Mouse (Mus musculus) gonadal fat pad, adult 2 months (tissue): ENCODE results near the gene Tmem59l. TPM values are rescaled to one million over a fixed set of nuclear protein-coding genes. Genes with fewer than 3 reads are reported as not detected.

Source experiments
- DNase-seq: peaks from one replicate; pipeline ENCODE4 v3.0.0-alpha.2; 2012; ENCODE audit warnings: low read depth
- polyA plus RNA-seq: library from polyadenylated mRNA; depleted of rRNA; stranded (reverse); fragments of >200 nt; gene quantifications from 2 replicates; pipeline ENCODE4 v1.2.3, GENCODE M21; 2012; rRNA removed

The Tmem59l gene
- polyA plus RNA-seq, 1 experiment: 0.35 TPM

DNA sequence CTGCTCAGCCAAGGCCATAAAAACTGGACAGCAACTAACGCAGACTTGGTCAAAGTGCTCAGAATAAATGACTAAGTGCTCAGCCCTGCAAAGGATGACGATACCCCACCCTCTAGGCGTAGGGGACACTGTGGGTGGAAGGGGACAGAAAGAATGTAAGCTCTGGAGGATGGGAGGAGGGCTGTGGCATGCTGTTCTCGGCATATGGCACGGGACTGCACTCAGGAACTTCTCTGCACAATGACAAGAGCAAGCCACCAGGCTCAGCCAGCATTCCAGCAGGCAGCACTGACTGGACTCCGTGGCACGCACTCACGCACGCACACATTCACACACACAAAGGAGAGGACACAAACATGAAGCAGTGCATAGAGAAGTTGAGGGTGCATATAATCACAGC lies 26.6 kb downstream of the Tmem59l start:
- no peak for DNase-seq

DNA sequence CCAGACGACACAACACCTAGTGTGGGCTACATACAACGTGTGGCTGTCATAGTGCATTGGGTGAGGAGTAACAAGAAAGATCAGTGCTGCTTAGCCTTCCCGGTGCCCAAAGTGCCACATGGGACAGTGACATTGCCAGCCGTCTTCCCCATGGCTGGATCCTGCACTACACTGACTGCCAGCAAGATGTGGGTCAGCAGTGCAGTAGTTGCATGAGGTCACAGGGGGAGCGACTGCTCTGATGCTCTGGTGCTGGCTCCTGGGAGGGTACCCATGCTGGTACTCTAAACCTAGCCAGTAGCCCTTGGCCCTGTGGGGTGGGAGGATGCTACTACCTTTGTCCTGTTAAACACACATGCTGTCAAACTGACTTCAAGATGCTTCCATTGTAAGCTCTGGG lies 27.0 kb downstream of the Tmem59l start:
- no peak for DNase-seq

DNA sequence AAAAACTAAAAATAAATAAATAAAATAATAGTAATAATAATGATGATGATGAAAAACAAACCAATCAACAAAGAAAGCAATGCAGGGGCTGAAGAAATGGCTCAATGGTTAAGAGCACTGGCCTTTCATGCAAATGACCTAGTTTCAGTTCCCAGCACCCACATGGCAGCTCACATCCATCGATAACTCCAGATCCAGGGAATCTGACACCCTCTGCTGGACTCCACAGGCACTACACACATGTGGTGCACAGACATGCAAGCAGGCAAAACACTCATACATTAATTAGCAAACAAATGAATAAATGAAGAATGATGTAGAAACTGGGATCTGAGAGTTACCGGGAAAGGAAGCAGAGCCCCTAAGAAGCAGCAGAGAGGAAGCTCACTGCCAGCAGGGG lies 27.5 kb downstream of the Tmem59l start:
- DNase-seq: no peak

DNA sequence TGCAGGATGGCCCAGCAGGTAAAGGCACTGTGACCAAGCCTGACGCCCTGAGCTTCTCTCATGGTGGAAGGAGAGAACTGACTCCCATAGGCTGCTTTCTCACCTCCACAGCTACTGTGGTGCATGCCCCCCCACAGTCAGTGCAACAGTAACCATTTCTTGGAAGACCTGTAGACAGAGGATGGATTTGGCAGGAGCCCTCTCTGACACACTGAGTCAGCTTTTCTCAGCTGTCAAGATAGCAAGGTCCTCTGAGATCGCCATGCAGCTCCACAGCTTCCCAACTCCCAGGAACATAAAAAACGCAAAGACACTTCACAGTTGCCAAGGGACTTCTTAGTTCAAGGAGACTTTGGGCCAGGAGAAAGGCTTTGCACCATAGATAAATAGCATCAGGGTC lies 28.7 kb downstream of the Tmem59l start:
- DNase-seq: no peak

DNA sequence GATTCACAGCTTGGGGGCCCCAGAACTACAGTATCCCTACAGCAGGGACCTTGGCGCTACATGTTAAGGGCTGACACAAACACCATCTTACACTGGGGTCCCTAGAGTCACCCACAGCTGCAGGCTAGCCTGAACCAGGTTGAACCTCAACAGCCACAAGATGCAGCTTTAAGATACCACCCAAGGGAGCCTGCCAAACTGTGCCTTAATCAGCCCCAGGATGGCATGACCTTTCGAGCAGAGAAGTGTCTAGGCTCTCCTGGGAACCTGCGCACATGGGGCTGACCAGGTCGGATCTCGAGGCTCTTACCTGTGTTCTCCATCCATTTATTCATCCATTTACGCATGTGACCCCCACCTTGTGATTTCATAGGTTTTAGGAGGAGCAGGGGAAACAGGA lies 29.3 kb downstream of the Tmem59l start:
- DNase-seq: no peak

DNA sequence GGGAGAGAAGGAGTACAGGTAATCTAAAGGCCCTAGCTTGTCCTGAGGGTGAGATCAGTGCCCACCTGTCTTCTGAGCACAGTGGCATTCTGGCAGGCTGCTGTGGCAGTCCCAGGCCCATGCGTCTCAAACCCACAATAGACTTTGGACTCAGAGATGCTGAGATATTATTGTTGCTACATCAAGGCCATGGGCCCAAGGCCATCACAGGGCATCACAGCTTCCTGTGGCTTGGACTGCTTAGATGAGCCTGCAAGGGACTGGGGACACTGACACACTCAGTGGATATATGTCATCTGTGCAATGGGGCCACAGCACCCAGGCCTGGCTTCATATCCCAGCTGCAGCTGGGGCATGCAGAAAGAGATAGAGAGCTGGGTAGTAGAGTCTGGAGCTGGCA lies 30.2 kb downstream of the Tmem59l start:
- DNase-seq: no peak

DNA sequence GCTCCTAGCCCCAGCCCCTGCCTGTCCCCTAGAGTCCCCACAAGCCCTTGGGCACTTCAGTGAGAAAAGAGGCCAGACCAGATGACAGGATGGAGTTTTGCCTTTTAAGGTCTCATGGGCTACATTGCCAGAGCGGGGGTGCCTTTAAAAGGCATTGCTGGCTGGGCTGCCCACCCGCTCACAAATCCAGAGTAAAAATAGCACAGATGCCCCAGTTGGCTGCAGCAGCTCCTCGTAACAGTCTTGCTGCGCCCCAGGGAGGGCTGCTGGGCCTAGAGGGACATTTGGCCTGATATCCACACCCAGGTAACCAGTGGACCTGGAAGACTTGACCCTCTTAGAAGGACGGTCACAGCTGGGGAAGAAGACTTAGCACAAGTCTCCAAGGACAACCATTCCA lies 33.3 kb downstream of the Tmem59l start:
- no peak for DNase-seq

DNA sequence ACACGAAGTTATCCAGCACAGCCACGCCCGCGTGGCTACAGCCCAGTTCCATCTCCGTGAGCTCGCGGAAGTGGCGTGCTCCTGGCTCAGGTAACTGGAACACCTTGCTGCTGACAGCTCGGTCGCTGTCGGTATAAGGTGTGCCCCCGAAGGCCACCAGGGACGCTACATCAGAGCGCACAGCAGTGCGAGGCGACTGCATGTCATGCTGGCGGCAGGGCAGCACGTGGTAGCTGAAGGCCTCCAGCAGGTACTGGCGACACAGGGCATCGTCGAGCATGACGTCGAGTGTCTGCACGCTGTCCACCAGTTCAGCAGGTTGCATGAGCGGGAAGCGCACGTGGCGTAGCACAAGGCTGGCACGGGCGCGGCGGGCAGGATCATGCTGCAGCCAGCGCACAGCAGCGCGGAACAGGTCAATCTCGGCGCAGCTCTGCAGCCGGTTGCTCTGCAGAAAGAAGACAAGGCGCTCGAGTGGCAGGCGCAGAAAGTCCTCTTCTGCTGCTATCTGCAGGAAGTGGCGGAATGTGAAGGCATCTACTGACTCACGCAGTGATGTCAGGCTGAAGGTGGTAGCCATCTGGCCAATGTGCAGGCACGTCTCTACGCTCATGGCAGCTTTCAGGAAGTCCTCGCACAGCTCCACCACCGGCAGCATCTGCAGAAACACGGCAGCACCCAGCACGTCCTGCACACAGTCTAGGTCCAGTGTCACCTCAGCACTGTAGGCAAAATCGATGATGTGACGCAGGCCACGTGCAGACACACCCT lies 34.8 kb downstream of the Tmem59l start:
- no peak for DNase-seq

DNA sequence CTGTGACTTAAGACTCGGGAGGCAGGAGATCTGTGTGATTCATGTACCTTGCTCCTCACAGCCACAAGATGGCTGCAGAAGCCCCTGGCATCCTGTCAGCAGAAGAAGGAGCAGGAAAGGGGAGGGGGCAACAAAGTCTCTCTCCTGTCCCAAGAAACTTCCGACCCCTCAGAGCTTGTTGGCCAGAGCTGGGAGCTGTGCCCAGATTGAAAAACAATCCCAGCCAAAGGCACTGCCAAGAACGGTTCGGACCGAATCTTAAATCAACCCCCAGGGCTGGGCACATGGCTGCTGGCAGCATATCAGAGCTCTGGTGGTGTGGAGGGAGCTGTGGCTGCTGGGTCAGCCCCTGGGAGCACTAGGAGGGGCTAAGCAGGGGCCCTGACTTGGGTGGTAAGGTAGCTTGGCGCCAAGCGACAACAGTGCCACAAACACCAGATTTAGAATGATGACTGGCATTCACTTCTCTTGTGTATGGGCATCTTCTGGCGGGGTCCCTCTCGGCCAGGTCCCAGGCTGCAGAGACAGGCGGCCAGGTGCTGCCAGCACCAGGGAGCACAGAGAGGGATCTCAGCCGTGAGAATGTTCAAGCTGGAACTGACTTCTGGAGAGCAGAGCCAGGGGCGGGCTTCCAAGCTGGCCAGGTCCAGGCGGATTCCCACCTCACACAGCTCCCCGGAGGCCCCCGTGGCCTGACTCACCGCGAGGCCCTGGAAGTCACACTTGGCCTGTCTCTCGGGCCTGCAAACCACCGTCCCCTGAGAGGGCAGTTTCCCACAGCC lies 39.3 kb downstream of the Tmem59l start:
- DNase-seq: no peak

DNA sequence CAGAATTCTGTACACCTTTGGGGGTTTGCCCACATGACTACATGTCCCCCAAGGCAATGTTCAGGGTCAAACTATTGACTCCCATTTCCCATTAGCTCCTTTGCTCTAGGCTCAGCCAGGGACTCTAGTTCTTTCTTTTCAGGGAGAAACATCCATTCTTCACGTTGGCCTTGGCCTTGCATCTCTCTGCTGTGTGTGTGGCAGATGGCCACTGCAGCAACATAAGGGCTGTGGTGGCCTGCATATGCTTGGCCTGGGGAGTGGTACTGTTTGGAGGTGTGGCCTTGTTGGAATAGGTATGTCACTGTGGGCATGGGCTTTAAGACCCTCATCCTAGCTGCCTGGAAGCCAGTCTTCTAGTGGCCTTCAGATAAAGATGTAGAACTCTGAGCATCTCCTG lies 41.2 kb downstream of the Tmem59l start:
- DNase-seq: no peak

DNA sequence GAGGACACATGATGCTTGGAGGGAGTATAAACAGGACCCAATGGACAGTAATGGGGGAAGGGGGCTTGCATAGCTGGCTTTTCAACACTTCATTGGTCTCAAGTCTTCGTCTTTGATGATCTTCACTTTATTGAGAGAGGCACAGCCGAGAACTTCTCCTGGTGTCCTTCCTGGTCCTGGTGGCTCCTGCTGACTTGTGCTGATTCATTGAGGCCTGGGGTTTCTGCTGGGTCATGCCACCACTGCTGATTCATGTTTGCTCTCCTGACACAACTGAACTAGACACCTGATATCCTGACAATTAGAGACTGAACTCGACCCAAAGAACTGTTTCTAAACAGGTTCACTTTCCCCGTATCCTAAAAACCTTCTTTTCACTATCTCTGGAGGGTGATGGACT lies 43.8 kb downstream of the Tmem59l start:
- DNase-seq: no peak

DNA sequence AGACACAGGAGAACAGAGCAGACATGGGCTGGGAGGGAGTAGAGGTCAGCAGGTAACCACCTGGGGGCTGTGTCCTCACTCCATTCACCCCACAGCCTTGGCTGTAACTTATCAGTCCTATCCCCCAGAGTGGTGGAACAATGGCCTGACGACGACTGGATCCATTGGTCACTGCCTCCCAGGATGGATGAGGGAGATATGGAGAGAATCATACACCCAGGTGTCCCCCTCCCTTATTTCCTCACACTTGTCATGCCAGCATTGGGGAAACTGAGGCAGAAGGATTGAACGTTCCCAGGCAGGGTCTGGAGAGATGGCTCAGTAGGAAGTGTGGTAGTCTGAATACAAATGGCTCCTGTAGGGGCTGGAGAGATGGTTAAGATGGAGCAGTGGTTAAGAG lies 45.6 kb downstream of the Tmem59l start:
- no peak for DNase-seq

DNA sequence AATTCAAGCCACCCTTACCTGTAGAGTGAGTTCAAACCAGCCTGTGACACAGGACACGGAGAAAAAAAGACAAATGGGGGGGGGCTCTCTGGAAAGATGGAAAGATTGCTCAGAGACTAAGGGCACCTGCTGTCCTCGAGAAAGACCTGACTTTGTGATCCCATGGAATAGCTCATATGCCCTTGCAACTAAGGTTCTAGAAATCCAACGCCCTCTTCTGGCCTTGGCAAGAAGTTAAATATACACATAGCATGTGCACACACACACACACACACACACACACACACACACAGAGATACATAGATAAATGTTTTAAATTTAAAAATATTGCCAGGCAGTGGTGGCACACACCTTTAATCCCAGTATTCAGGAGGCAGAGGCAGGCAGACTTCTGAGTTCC lies 46.9 kb downstream of the Tmem59l start:
- no peak for DNase-seq

DNA sequence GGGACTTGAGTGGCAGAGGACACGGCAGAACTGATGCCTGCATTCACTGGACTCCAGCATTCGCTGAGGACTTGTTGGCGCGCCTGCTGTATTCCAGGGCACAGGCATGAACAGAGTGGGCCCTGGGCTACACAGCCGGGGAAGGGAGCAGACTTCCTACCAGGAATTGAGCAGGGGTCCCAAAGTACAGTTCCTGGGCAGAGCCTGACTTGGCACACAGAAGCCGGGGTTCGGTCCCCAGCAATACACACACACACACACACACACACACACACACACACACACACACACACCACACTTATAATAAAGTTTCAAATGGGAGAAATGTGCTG lies 47.3 kb downstream of the Tmem59l start:
- DNase-seq: no peak

DNA sequence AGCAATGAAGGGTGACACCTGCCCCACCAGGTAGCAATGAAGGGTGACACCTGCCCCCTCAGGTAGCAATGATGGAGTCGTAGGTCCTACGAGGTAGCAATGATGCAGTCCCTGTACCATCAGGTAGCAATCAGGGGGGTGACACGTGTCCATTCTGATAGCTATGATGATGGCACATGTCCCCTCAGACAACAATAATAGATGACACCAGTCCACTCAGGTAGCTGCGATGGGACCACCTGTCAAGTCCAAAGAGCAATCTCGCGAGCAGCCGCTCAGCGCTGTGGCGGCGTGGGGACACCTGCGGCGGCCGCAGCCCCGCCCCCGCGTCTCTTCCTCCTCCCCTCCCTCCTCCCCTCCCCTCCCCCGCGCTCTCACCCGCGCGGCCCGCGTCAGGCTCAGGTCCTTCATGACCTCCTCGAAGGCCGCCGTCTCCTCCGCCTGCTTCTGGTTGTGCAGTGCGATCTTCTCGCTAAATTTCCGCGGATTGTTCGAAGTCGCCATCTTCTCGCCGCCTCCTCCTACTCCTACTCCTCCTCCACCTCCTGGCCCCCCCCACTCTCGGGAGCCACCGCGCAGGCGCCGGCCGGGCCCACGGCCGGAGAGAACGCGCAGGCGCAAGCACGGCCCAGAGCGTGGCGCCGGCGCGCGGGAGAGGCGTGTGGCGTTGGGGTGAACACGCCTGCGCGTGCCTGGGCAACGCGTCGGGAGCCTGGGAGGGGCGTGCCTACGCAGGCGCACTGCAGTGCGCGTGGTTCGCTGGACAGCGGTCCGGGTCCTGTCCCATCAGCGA lies 47.9 kb downstream of the Tmem59l start, which contains the start of gene Crtc1:
Crtc1 (minus strand) TSS at position 525 of the 793 bp plus-strand sequence.
- DNase-seq: peak; percentile 27

DNA sequence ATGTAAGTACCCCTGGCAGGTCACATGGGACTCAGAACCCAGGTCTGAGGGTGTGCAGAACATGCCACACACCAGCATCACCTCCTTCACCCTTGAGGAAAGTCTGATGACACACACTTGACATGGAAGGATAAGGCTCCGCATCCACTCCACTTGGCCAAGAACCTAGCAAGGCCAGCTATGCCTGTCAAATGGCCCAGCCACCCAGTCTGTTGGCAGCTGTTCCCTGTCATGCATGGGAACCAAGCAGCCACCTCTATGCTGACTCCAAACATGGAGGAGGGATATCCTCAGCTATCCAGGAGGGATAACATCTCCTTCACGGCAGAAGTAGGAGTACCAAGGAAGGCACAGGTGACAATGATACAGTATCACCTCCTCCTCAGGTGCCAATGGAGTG lies 48.7 kb downstream of the Tmem59l start:
- DNase-seq: no peak

DNA sequence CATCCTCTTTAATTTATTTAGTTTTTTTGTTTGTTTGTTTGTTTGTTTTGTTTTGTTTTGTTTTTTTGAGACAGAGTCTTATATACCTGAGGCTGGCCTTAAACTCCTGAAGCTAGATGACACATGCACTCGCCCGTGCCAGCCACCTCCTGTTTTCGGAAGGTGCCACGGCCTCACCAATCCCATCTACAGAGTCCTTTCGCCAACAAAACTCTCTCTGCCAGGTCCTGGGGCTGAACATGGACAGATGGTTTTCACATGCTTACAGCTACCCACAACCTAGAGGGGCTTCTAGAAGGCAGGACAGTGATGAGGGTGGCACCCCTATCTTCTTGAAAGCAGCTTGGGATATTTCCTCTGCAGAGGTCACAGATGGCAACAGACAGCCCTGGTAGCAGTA lies 52.0 kb downstream of the Tmem59l start:
- no peak for DNase-seq

Other genes starting within 250 kb of the Tmem59l start
- gene Homer3, start 204.5 kb downstream of the Tmem59l start, polyA plus RNA-seq: 55.2 and 64.2 TPM in 2 replicates
- 54.0 and 54.2 TPM in 2 replicates for gene Ddx49, start 184.9 kb downstream of the Tmem59l start, polyA plus RNA-seq
- 491 and 497 TPM in 2 replicates for gene Cope, start 184.8 kb downstream of the Tmem59l start, polyA plus RNA-seq
- gene Cers1, start 171.6 kb downstream of the Tmem59l start, polyA plus RNA-seq: 0.86 and 1.9 TPM in 2 replicates
- 0.43 TPM in 1 of 2 replicates, not detected in the other for gene Gdf1, start 157.5 kb downstream of the Tmem59l start, polyA plus RNA-seq
- gene Upf1, start 134.1 kb downstream of the Tmem59l start, polyA plus RNA-seq: 20.1 and 34.5 TPM in 2 replicates
- 1.7 and 4.6 TPM in 2 replicates for gene Comp, start 113.8 kb downstream of the Tmem59l start, polyA plus RNA-seq
- 19.9 and 27.6 TPM in 2 replicates for gene Crtc1, start 47.8 kb downstream of the Tmem59l start, polyA plus RNA-seq
- gene Klhl26, start 10.4 kb downstream of the Tmem59l start, polyA plus RNA-seq: 48.4 and 50.6 TPM in 2 replicates
- gene Crlf1, start 5.8 kb upstream of the Tmem59l start, polyA plus RNA-seq: 5.5 and 6.9 TPM in 2 replicates
- 202 and 238 TPM in 2 replicates for gene Rex1bd, start 19.4 kb upstream of the Tmem59l start, polyA plus RNA-seq
- gene Uba52, start 23.4 kb upstream of the Tmem59l start, polyA plus RNA-seq: 662 and 697 TPM in 2 replicates
- 399 and 446 TPM in 2 replicates for gene Fkbp8, start 40.4 kb upstream of the Tmem59l start, polyA plus RNA-seq
- gene Kxd1, start 40.6 kb upstream of the Tmem59l start, polyA plus RNA-seq: 92.8 and 107 TPM in 2 replicates
- 18.4 and 23.9 TPM in 2 replicates for gene Ell, start 52.1 kb upstream of the Tmem59l start, polyA plus RNA-seq
- 575 and 782 TPM in 2 replicates for gene Isyna1, start 107.0 kb upstream of the Tmem59l start, polyA plus RNA-seq
- gene Ssbp4, start 121.5 kb upstream of the Tmem59l start, polyA plus RNA-seq: 188 and 229 TPM in 2 replicates
- gene Lrrc25, start 128.8 kb upstream of the Tmem59l start, polyA plus RNA-seq: 8.4 and 9.6 TPM in 2 replicates
- gene Gdf15, start 145.1 kb upstream of the Tmem59l start, polyA plus RNA-seq: 4.5 and 5.5 TPM in 2 replicates
- 69.8 and 71.9 TPM in 2 replicates for gene Pgpep1, start 173.0 kb upstream of the Tmem59l start, polyA plus RNA-seq
- gene Lsm4, start 185.9 kb upstream of the Tmem59l start, polyA plus RNA-seq: 90.7 and 91.6 TPM in 2 replicates
- gene Jund, start 211.6 kb upstream of the Tmem59l start, polyA plus RNA-seq: 170 and 254 TPM in 2 replicates
- gene Iqcn, start 216.1 kb upstream of the Tmem59l start, polyA plus RNA-seq: 0.55 and 1.0 TPM in 2 replicates
- gene Gm3336, start 231.2 kb upstream of the Tmem59l start, polyA plus RNA-seq: 0.35 and 0.63 TPM in 2 replicates
- 9.4 and 9.9 TPM in 2 replicates for gene Pde4c, start 236.4 kb upstream of the Tmem59l start, polyA plus RNA-seq